Mouse (Mus musculus): ENCODE results near the gene Dnaic2.

Dnaic2 gene

GRCm38 (mm10) chr11:114702311-114702995 lies 24.8 kb upstream of the Dnaic2 start:
- no peak for DNase-seq

GRCm38 (mm10) chr11:114702996-114703361 lies 24.2 kb upstream of the Dnaic2 start:
- no peak for DNase-seq

- no peak for DNase-seq
These were observed 22.9 kb upstream of the Dnaic2 start for GRCm38 (mm10) chr11:114704071-114704913.

- DNase-seq: no peak
These were observed 20.9 kb upstream of the Dnaic2 start for GRCm38 (mm10) chr11:114706358-114706757.

GRCm38 (mm10) chr11:114711393-114711792 lies 15.8 kb upstream of the Dnaic2 start:
- DNase-seq: no peak

GRCm38 (mm10) chr11:114711861-114712260 lies 15.3 kb upstream of the Dnaic2 start:
- DNase-seq: no peak

GRCm38 (mm10) chr11:114714526-114714925 lies 12.7 kb upstream of the Dnaic2 start:
- DNase-seq: no peak

GRCm38 (mm10) chr11:114715531-114715930 lies 11.7 kb upstream of the Dnaic2 start:
- peak; percentile 12 for DNase-seq

- DNase-seq: no peak
These were observed 6.7 kb upstream of the Dnaic2 start for GRCm38 (mm10) chr11:114720535-114720934.

GRCm38 (mm10) chr11:114722438-114722837 lies 4.8 kb upstream of the Dnaic2 start:
- DNase-seq: no peak

- no peak for DNase-seq
These were observed 4.2 kb upstream of the Dnaic2 start for GRCm38 (mm10) chr11:114723030-114723429.

GRCm38 (mm10) chr11:114724787-114725590 lies 2.2 kb upstream of the Dnaic2 start:
- no peak for DNase-seq

- DNase-seq: no peak
These were observed 598 bp downstream of the Dnaic2 start for GRCm38 (mm10) chr11:114727826-114728186.

GRCm38 (mm10) chr11:114728333-114728732 lies 1.1 kb downstream of the Dnaic2 start:
- DNase-seq: no peak

- no peak for DNase-seq
These were observed 2.7 kb downstream of the Dnaic2 start for GRCm38 (mm10) chr11:114729832-114730363.

- DNase-seq: no peak
These were observed 4.5 kb downstream of the Dnaic2 start for GRCm38 (mm10) chr11:114731711-114732110.

GRCm38 (mm10) chr11:114732890-114733289 lies 5.7 kb downstream of the Dnaic2 start:
- DNase-seq: no peak

GRCm38 (mm10) chr11:114736111-114736510 lies 8.9 kb downstream of the Dnaic2 start:
- DNase-seq: no peak

GRCm38 (mm10) chr11:114736913-114737624 lies 9.9 kb downstream of the Dnaic2 start:
- peak; percentile 62 for DNase-seq

GRCm38 (mm10) chr11:114740598-114740997 lies 13.4 kb downstream of the Dnaic2 start:
- peak; percentile 25 for DNase-seq

GRCm38 (mm10) chr11:114741451-114741850 lies 14.2 kb downstream of the Dnaic2 start:
- no peak for DNase-seq

GRCm38 (mm10) chr11:114745134-114745533 lies 17.9 kb downstream of the Dnaic2 start:
- DNase-seq: peak; percentile 89

Measured in kidney, postnatal 14 days (tissue).